ENCODE assay signal across 8 mouse cellular contexts in the genomic region with DNA sequence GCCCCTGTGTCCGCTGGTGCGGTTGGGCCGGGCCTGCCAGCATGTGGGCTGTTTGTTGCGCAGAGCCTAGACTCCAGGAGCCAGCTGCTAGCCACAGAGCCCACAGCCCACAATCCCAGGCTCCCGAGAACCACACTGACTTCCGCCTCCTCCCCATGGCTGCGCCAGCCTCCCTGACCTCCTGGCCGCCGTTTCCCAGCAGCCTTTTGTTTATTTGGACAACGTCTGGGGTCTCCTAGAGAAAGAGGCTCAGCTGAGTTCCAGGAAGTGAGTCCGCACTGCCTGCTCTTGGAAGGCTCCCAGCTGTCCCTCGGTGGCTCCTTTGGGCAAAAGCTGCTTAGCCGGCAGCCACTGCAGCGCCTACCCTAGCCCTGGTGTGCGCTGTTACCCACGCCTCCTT. TPM values are rescaled to one million over a fixed set of nuclear protein-coding genes. Genes with fewer than 3 reads are reported as not detected.
DNase-seq lines count a peak whose midpoint lies in the region; ATAC-seq lines count a peak whose summit lies in the region.

No protein-coding gene starts in this region.

- H3K27me3 ChIP-seq in intestine, embryonic 15.5 days (replicated peaks): no peaks in the 10 kb centered on the region
- peaks cover 34% of the 10 kb centered on the region; the same call in 1 of the 2 replicates for H3K27me3 ChIP-seq in liver, embryonic 15.5 days
- H3K27me3 ChIP-seq in neural tube, embryonic 14.5 days (ENCODE audit: control insufficient read depth, insufficient read depth, low read length): no peaks in the 10 kb centered on the region

- H3K9me3 ChIP-seq in intestine, embryonic 15.5 days: no peaks in the 10 kb centered on the region
- no peaks in the 10 kb centered on the region for H3K9me3 ChIP-seq in liver, embryonic 15.5 days (replicated peaks)
- no peaks in the 10 kb centered on the region for H3K9me3 ChIP-seq in neural tube, embryonic 14.5 days (ENCODE audit: control insufficient read depth, low read length)

- peak overlapping the region; percentile 61 for H3K4me2 ChIP-seq in intestine, embryonic 15.5 days (replicated peaks)
- peak overlapping the region; percentile 47 for H3K4me2 ChIP-seq in liver, embryonic 15.5 days
- H3K4me2 ChIP-seq in neural tube, embryonic 14.5 days (ENCODE audit: low read depth, low read length): peak overlapping the region; percentile 11; the same call in 1 of the 2 replicates

- H3K9ac ChIP-seq in intestine, embryonic 15.5 days: peak overlapping the region; percentile 29; the same call in 1 of the 2 replicates
- no peak overlapping the region for H3K9ac ChIP-seq in liver, embryonic 15.5 days
- H3K9ac ChIP-seq in neural tube, embryonic 14.5 days (replicated peaks; ENCODE audit: low read depth, low read length): peak overlapping the region; percentile 32; the same call in 1 of the 2 replicates

- peaks cover 23% of the 10 kb centered on the region for H3K4me1 ChIP-seq in intestine, embryonic 15.5 days (replicated peaks)
- H3K4me1 ChIP-seq in liver, embryonic 15.5 days (replicated peaks): no peaks in the 10 kb centered on the region
- H3K4me1 ChIP-seq in neural tube, embryonic 14.5 days (ENCODE audit: control insufficient read depth, insufficient read depth, low read length): peaks cover 14% of the 10 kb centered on the region; the same call in 1 of the 2 replicates

- H3K27ac ChIP-seq in intestine, embryonic 15.5 days: peak overlapping the region; percentile 88
- H3K27ac ChIP-seq in liver, embryonic 15.5 days (replicated peaks): no peak overlapping the region
- H3K27ac ChIP-seq in neural tube, embryonic 14.5 days (ENCODE audit: low read depth, low read length): peak overlapping the region; percentile 6; the same call in 1 of the 2 replicates

- H3K36me3 ChIP-seq in intestine, embryonic 15.5 days: no peaks in the 10 kb centered on the region
- H3K36me3 ChIP-seq in liver, embryonic 15.5 days (replicated peaks): no peaks in the 10 kb centered on the region
- no peaks in the 10 kb centered on the region for H3K36me3 ChIP-seq in neural tube, embryonic 14.5 days (ENCODE audit: control insufficient read depth, insufficient read depth, low read length)

- 3% methylated on average over 16 of the region's 16 CpGs for WGBS in intestine, embryonic 15.5 days
- WGBS in liver, embryonic 15.5 days (ENCODE audit: insufficient replicate concordance): 2% methylated on average over 16 of the region's 16 CpGs
- WGBS in neural tube, embryonic 14.5 days: 6% methylated on average over 16 of the region's 16 CpGs

- H3K4me3 ChIP-seq in intestine, embryonic 15.5 days (replicated peaks): peak overlapping the region; percentile 22
- H3K4me3 ChIP-seq in liver, embryonic 15.5 days (replicated peaks): peak overlapping the region; percentile 15; the same call in 1 of the 2 replicates
- no peak overlapping the region for H3K4me3 ChIP-seq in neural tube, embryonic 14.5 days (ENCODE audit: low read depth, low read length)

- DNase-seq in ES-CJ7 (ENCODE audit: low read depth, low spot score): peak; percentile 44
- no peak for DNase-seq in right cerebral cortex, postnatal 36 days (ENCODE audit: low spot score in 2 of 2)

- peak; percentile 83 for ATAC-seq in common myeloid progenitor, adult 5-6 weeks (replicated peaks; ENCODE audit: low read depth, poor library complexity, severe bottlenecking)
- peak; percentile 84 for ATAC-seq in granulocyte monocyte progenitor cell, adult 5-6 weeks (replicated peaks; ENCODE audit: poor library complexity, severe bottlenecking)
- peak; percentile 84 for ATAC-seq in intestine, embryonic 15.5 days
- ATAC-seq in liver, embryonic 15.5 days (ENCODE audit: insufficient read depth): peak; percentile 25; the same call in 1 of the 2 replicates
- ATAC-seq in neural tube, embryonic 14.5 days (ENCODE audit: low read depth): peak; percentile 58; the same call in 1 of the 2 replicates
- no peak for ATAC-seq in erythroid progenitor cell, adult 5-6 weeks (replicated peaks; ENCODE audit: low FRiP score, poor library complexity, severe bottlenecking)

RNA-seq across cellular contexts. Expression of a gene that starts 12.6 kb away (rescaled TPM):
- total RNA-seq in common myeloid progenitor, adult 5-6 weeks (2017): 0.23 TPM in 1 of 2 replicates, not detected in the other
- not detected in 2 replicates for total RNA-seq in granulocyte monocyte progenitor cell, adult 5-6 weeks (2014; fragmentation: Nextera tagmentation)
- 0.30 TPM in 1 of 2 replicates, not detected in the other for total RNA-seq in granulocyte monocyte progenitor cell, adult 5-6 weeks (2017)
- 10.7 and 11.2 TPM in 2 replicates for polyA plus RNA-seq in intestine, embryonic 15.5 days (2015; fragmentation: Nextera tagmentation; extraction: Ambion mirVana)
- 0.89 and 1.6 TPM in 2 replicates for polyA plus RNA-seq in liver, embryonic 15.5 days (2015; fragmentation: Nextera tagmentation; extraction: Ambion mirVana)
- 36.2 and 40.2 TPM in 2 replicates for polyA plus RNA-seq in neural tube, embryonic 14.5 days (2014; fragmentation: Nextera tagmentation; extraction: Ambion mirVana)
- not detected in 2 replicates for total RNA-seq in erythroid progenitor cell, adult 5-6 weeks (2015; ENCODE audit: low replicate concordance)
- total RNA-seq in erythroid progenitor cell, adult 5-6 weeks (2017; ENCODE audit: low replicate concordance): not detected in 2 replicates

Comparison
In these comparisons a context has a peak if more than half of its experiments do, and no peak if none do; other contexts are left out.
1. H3K4me2 ChIP-seq: peak in every context shown above with its lines; median percentile 61 in intestine, embryonic 15.5 days; 47 in liver, embryonic 15.5 days; 11 in neural tube, embryonic 14.5 days.